Mouse (Mus musculus) left cerebral cortex, postnatal 25 days (tissue): ENCODE data around the gene E2f3. TPM values are rescaled to one million over a fixed set of nuclear protein-coding genes. Genes with fewer than 3 reads are reported as not detected.

Source experiments
- DNase-seq, 2 experiments: peaks; one replicate each; pipeline ENCODE4 v3.0.0; 2022; ENCODE audit warnings: low spot score in 2 of 2, mixed read lengths in 1 of 2
- intact Hi-C: fragments of 180-260 bp; cut with DNase I; formaldehyde crosslinking; loops from one replicate; pipeline ENCODE4 v1.15.1; 2025
- total RNA-seq, 2 experiments: library from RNA; stranded (reverse); gene quantifications; 2 replicates each; pipeline ENCODE4 v1.2.3; 2021

Gene E2f3
- total RNA-seq, 2 experiments from 2014 or later = 17.8 to 18.9 TPM

- no peak for DNase-seq
- intact Hi-C loops = no loop called here
Observed at GRCm38 (mm10) chr13:29944493-29944892, 41.4 kb downstream of the E2f3 start.

GRCm38 (mm10) chr13:29943541-29944039 is 42.3 kb downstream of the E2f3 start:
- peak in 1 of 2 experiments; percentile 40 for DNase-seq
- intact Hi-C loops = no loop called here

- DNase-seq = no peak
- intact Hi-C loops = no loop called here
Observed at GRCm38 (mm10) chr13:29940071-29940470, 45.8 kb downstream of the E2f3 start.

GRCm38 (mm10) chr13:29939399-29939798 is 46.5 kb downstream of the E2f3 start:
- intact Hi-C loops = no loop called here

GRCm38 (mm10) chr13:29938776-29939175 is 47.1 kb downstream of the E2f3 start:
- intact Hi-C loops = no loop called here
- no peak for DNase-seq

More at GRCm38 (mm10) chr13:29939399-29939798, 46.5 kb downstream of the E2f3 start:
- no peak for DNase-seq

GRCm38 (mm10) chr13:29926168-29926567 is 59.7 kb downstream of the E2f3 start:
- no peak for DNase-seq
- intact Hi-C loops = no loop called here

GRCm38 (mm10) chr13:29919841-29920240 is 66.0 kb downstream of the E2f3 start:
- intact Hi-C loops = no loop called here
- peak in 1 of 2 experiments; percentile 55 for DNase-seq

GRCm38 (mm10) chr13:29916561-29916960 is 69.3 kb downstream of the E2f3 start:
- intact Hi-C loops = no loop called here
- DNase-seq = no peak

- intact Hi-C loops = no loop called here
- DNase-seq = no peak
Observed at GRCm38 (mm10) chr13:29913606-29914005, 72.3 kb downstream of the E2f3 start.

GRCm38 (mm10) chr13:29913061-29913460 is 72.8 kb downstream of the E2f3 start:
- intact Hi-C loops = no loop called here
- no peak for DNase-seq

GRCm38 (mm10) chr13:29912251-29912650 is 73.6 kb downstream of the E2f3 start:
- no peak for DNase-seq
- intact Hi-C loops = no loop called here

GRCm38 (mm10) chr13:29911141-29911540 is 74.7 kb downstream of the E2f3 start:
- intact Hi-C loops = no loop called here
- no peak for DNase-seq

GRCm38 (mm10) chr13:29908431-29908830 is 77.4 kb downstream of the E2f3 start:
- intact Hi-C loops = no loop called here
- DNase-seq = no peak

- no peak for DNase-seq
- intact Hi-C loops = loop anchor here (2.0 kb wide), 1 partner anchor 77 kb away; no protein-coding TSS in a partner anchor
Observed at GRCm38 (mm10) chr13:29907995-29908394, 77.9 kb downstream of the E2f3 start.

- intact Hi-C loops = loop anchor here (2.0 kb wide), 1 partner anchor 78 kb away; no protein-coding TSS in a partner anchor
- peak in 1 of 2 experiments; percentile 60 for DNase-seq
Observed at GRCm38 (mm10) chr13:29906734-29907133, 79.1 kb downstream of the E2f3 start.

GRCm38 (mm10) chr13:29903341-29903740 is 82.5 kb downstream of the E2f3 start:
- intact Hi-C loops = no loop called here

GRCm38 (mm10) chr13:29902676-29903075 is 83.2 kb downstream of the E2f3 start:
- no peak for DNase-seq
- intact Hi-C loops = no loop called here

More at GRCm38 (mm10) chr13:29903341-29903740, 82.5 kb downstream of the E2f3 start:
- no peak for DNase-seq

- peak in 1 of 2 experiments; percentile 72 for DNase-seq
Observed at GRCm38 (mm10) chr13:29901641-29902040, 84.2 kb downstream of the E2f3 start.

GRCm38 (mm10) chr13:29866780-29867179 is 119.1 kb downstream of the E2f3 start:
- intact Hi-C loops = no loop called here
- no peak for DNase-seq

More at GRCm38 (mm10) chr13:29901641-29902040, 84.2 kb downstream of the E2f3 start:
- intact Hi-C loops = no loop called here

- no peak for DNase-seq
- intact Hi-C loops = no loop called here
Observed at GRCm38 (mm10) chr13:29864331-29864730, 121.5 kb downstream of the E2f3 start.

- intact Hi-C loops = no loop called here
- DNase-seq = no peak
Observed at GRCm38 (mm10) chr13:29860087-29860486, 125.8 kb downstream of the E2f3 start.

GRCm38 (mm10) chr13:29857436-29857835 is 128.4 kb downstream of the E2f3 start:
- intact Hi-C loops = loop anchor here (2.0 to 5.0 kb wide), 2 partner anchors 125 to 403 kb away; no protein-coding TSS in a partner anchor
- peak; percentile 22 to 59 for DNase-seq
